In the genomic region with DNA sequence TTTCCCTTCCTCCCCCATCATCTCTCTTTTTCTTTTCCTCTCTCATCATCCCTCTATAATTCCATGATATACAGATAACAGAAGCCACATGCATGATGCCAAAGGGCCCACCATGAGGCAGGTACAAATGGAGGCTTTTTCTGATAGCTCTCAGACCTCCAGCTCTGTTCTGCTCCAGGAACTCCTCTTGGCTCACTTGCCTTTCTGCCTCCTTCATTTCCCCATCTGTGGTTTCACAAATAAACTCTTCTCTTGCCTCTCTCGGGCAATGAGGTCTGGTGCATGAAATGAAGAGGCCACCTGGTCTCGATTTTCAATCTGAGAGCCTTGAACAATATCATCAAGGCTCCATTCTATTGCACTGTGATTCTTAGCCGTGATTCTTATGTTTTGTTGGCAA, we compare ENCODE assay signal across 20 mouse cellular contexts. TPM values are rescaled to one million over a fixed set of nuclear protein-coding genes. Genes with fewer than 3 reads are reported as not detected.
DNase-seq lines count a peak whose midpoint lies in the region; TF ChIP-seq lines count a peak whose summit lies in the region.
"Had no signal": no experiment of that assay in that cellular context is flagged by ENCODE, and none has a peak within 500 bp of the region (broad histone marks: within the 10 kb centered on the region; RNA-seq: fewer than 3 reads in every experiment).

No protein-coding gene starts in this region.

- no peaks in the 10 kb centered on the region for H3K36me3 ChIP-seq in splenic B cell, adult 2 months (ENCODE audit: control insufficient read depth, insufficient read depth, low read length, poor library complexity, severe bottlenecking)
- H3K36me3 ChIP-seq: G1E; heart, embryonic 10.5 days; heart, embryonic 15.5 days; hindbrain, embryonic 13.5 days had no signal

- no peaks in the 10 kb centered on the region for H3K27me3 ChIP-seq in cerebellum, adult 2 months (ENCODE audit: control insufficient read depth, insufficient read depth, low read length)
- H3K27me3 ChIP-seq in splenic B cell, adult 2 months (ENCODE audit: control insufficient read depth, insufficient read depth, low read length, poor library complexity, severe bottlenecking): no peaks in the 10 kb centered on the region
- H3K27me3 ChIP-seq: heart, embryonic 15.5 days; hindbrain, embryonic 13.5 days had no signal

- 27% methylated on average over 3 of the region's 3 CpGs for WGBS in cerebellum, adult 2 months

- TF ChIP-seq POLR2A in cerebellum, adult 2 months (IDR thresholded peaks at IDR 0.05; ENCODE audit: borderline replicate concordance, insufficient read depth, low read length): no peak

- no peak overlapping the region for H3K4me3 ChIP-seq in cerebellum, adult 2 months (replicated peaks; ENCODE audit: insufficient read depth, low read depth, low read length)
- H3K4me3 ChIP-seq: gastrocnemius, adult 2 months; heart, embryonic 10.5 days; heart, embryonic 15.5 days; hindbrain, embryonic 13.5 days had no signal

- H3K4me1 ChIP-seq in cerebellum, adult 2 months (ENCODE audit: control insufficient read depth, insufficient read depth, low read length): peaks cover 18% of the 10 kb centered on the region
- H3K4me1 ChIP-seq: heart, embryonic 10.5 days; heart, embryonic 15.5 days; hindbrain, embryonic 13.5 days had no signal

- no peak for TF ChIP-seq CTCF in cerebellum, adult 2 months (IDR thresholded peaks at IDR 0.05; ENCODE audit: borderline replicate concordance, insufficient read depth, low read depth, low read length)

- no peak overlapping the region for H3K27ac ChIP-seq in cerebellum, adult 2 months (ENCODE audit: insufficient read depth, low read length)
- H3K27ac ChIP-seq: gastrocnemius, adult 2 months; heart, embryonic 10.5 days; heart, embryonic 15.5 days; hindbrain, embryonic 13.5 days; hindbrain, postnatal 0 days had no signal

- DNase-seq in cerebellum, adult 2 months: peak; percentile 23 to 55
- DNase-seq in cerebellum, adult 11 months: no peak
- peak; percentile 12 to 19 for DNase-seq in spleen, postnatal 36 days (ENCODE audit: low spot score in 2 of 2)
- DNase-seq in spleen, postnatal 10 days (ENCODE audit: low spot score in 2 of 2): no peak
- DNase-seq in cerebellum, postnatal 25 days: peak; percentile 27 to 28
- DNase-seq in splenic B cell, adult 2 months (ENCODE audit: low read depth, low spot score): peak; percentile 33
- no peak for DNase-seq in lung, adult 18-20 months
- DNase-seq in lung, postnatal 25 days (ENCODE audit: low spot score): no peak
- DNase-seq: adrenal gland, postnatal 10 days; gastrocnemius, adult 2 months; gastrocnemius, postnatal 25 days; heart, adult 18-20 months; heart, postnatal 14 days; kidney, adult 11 months; kidney, adult 9 months had no signal

RNA-seq across cellular contexts. Expression of gene Fam107b, which starts 30.1 kb away (rescaled TPM):
- 63.7 and 68.3 TPM in 2 replicates for polyA plus RNA-seq in cerebellum, adult 2 months (2012; rRNA removed)

Comparison
In these comparisons a context has a peak if more than half of its experiments do, and no peak if none do; other contexts are left out.
1. DNase-seq: peak in cerebellum, adult 2 months (2 of 2), spleen, postnatal 36 days (2 of 2), cerebellum, postnatal 25 days (2 of 2) and splenic B cell, adult 2 months (single experiment); none in cerebellum, adult 11 months (single experiment), spleen, postnatal 10 days (0 of 2), lung, adult 18-20 months (0 of 2) and lung, postnatal 25 days (single experiment).